Mouse (Mus musculus) kidney, embryonic 15.5 days (tissue): Measurements from ENCODE around the gene Nptx1. TPM values are rescaled to one million over a fixed set of nuclear protein-coding genes. Genes with fewer than 3 reads are reported as not detected.

Experiments used
- ATAC-seq: fragments of 200-750 bp; cut with Nextera tagmentation; replicated peaks from 2 replicates; pipeline ENCODE4 v1.8.0; 2017; ENCODE audit warnings: moderate TSS enrichment; ENCODE audit not compliant: low FRiP score
- H3K27ac ChIP-seq: fragments of 300-500 bp; sonication (generic); 2 replicates; pipeline ENCODE4 v1.5.1; 2015; ENCODE audit warnings: mild to moderate bottlenecking, inconsistent platforms
- H3K27me3 ChIP-seq: fragments of 300-500 bp; sonication (generic); 2 replicates; pipeline ENCODE4 v1.6.1; 2015; ENCODE audit warnings: inconsistent platforms
- H3K36me3 ChIP-seq: fragments of 300-500 bp; sonication (generic); 2 replicates; pipeline ENCODE4 v1.6.1; 2015; ENCODE audit warnings: inconsistent platforms
- H3K4me1 ChIP-seq: fragments of 300-500 bp; sonication (generic); 2 replicates; pipeline ENCODE4 v1.6.1; 2015; ENCODE audit warnings: inconsistent platforms
- H3K4me2 ChIP-seq: fragments of 300-500 bp; sonication (generic); 2 replicates; pipeline ENCODE4 v1.6.1; 2015; ENCODE audit warnings: moderate library complexity, mild to moderate bottlenecking, inconsistent platforms
- H3K4me3 ChIP-seq: fragments of 300-500 bp; sonication (generic); replicated peaks from 2 replicates; pipeline ENCODE4 v1.5.1; 2015; ENCODE audit warnings: mild to moderate bottlenecking, inconsistent platforms
- H3K9ac ChIP-seq: fragments of 300-500 bp; sonication (generic); 2 replicates; pipeline ENCODE4 v1.6.1; 2015; ENCODE audit warnings: mild to moderate bottlenecking, inconsistent platforms
- H3K9me3 ChIP-seq: fragments of 300-500 bp; sonication (generic); replicated peaks from 2 replicates; pipeline ENCODE4 v1.6.1; 2016; ENCODE audit warnings: inconsistent platforms
- WGBS: fragments of 180-500 bp; shearing (Covaris S2); methylation state at CpG from one replicate; pipeline ENCODE4 v1.1.7; 2015; ENCODE audit warnings: mixed read lengths; 5-methylcytosine and 5-hydroxymethylcytosine counted together
- polyA plus RNA-seq: library from polyadenylated mRNA; unstranded; fragments of >200 nt; fragmentation: Nextera tagmentation; extraction: Ambion mirVana; gene quantifications from 2 replicates; pipeline ENCODE4 v1.2.1, GENCODE M21; 2015

Nptx1 gene
- polyA plus RNA-seq, 1 experiment from 2014 or later: 1.1 TPM

GRCm38 (mm10) chr11:119563166-119563565, 15.6 kb upstream of the Nptx1 start:
- Histone ChIP-seq H3K36me3 (no peaks in the 10 kb centered on the region), H3K4me3 (no peak overlapping the region), H3K4me2 (no peak overlapping the region), H3K4me1 (peaks cover 30% of the 10 kb centered on the region), H3K27me3 (peaks cover 28% of the 10 kb centered on the region), H3K9ac (no peak overlapping the region), H3K9me3 (no peaks in the 10 kb centered on the region), H3K27ac (no peak overlapping the region)
- ATAC-seq: no peak
- WGBS: 26% methylated on average over 9 of the region's 9 CpGs

- no peaks in the 10 kb centered on the region for H3K9me3 ChIP-seq
- H3K9ac ChIP-seq: no peak overlapping the region
- no peak overlapping the region for H3K4me2 ChIP-seq
- no peak overlapping the region for H3K27ac ChIP-seq
- H3K27me3 ChIP-seq: peaks cover 28% of the 10 kb centered on the region
- no peaks in the 10 kb centered on the region for H3K36me3 ChIP-seq
- H3K4me1 ChIP-seq: peaks cover 31% of the 10 kb centered on the region
- 37% methylated on average over 6 of the region's 6 CpGs for WGBS
- no peak overlapping the region for H3K4me3 ChIP-seq
- no peak for ATAC-seq
These were observed 14.7 kb upstream of the Nptx1 start for GRCm38 (mm10) chr11:119562286-119562685.

GRCm38 (mm10) chr11:119558870-119559610, 11.5 kb upstream of the Nptx1 start:
- no peak for ATAC-seq
- Histone ChIP-seq H3K27ac (no peak overlapping the region), H3K36me3 (no peaks in the 10 kb centered on the region), H3K4me2 (peak overlapping the region; percentile 21; the same call in 1 of the 2 replicates), H3K4me3 (no peak overlapping the region), H3K27me3 (peaks cover 26% of the 10 kb centered on the region), H3K9ac (no peak overlapping the region), H3K4me1 (peaks cover 26% of the 10 kb centered on the region), H3K9me3 (no peaks in the 10 kb centered on the region)
- 19% methylated on average over 9 of the region's 9 CpGs for WGBS

GRCm38 (mm10) chr11:119557940-119558869, 10.7 kb upstream of the Nptx1 start:
- no peak overlapping the region for H3K4me3 ChIP-seq
- peaks cover 24% of the 10 kb centered on the region for H3K4me1 ChIP-seq
- peak overlapping the region; percentile 21; the same call in 1 of the 2 replicates for H3K4me2 ChIP-seq
- H3K27me3 ChIP-seq: peaks cover 30% of the 10 kb centered on the region
- no peak overlapping the region for H3K27ac ChIP-seq
- ATAC-seq: no peak
- H3K9me3 ChIP-seq: no peaks in the 10 kb centered on the region
- H3K9ac ChIP-seq: no peak overlapping the region
- 29% methylated on average over 17 of the region's 17 CpGs for WGBS
- H3K36me3 ChIP-seq: no peaks in the 10 kb centered on the region

GRCm38 (mm10) chr11:119555170-119555569, 7.6 kb upstream of the Nptx1 start:
- Histone ChIP-seq H3K4me1 (peaks cover 19% of the 10 kb centered on the region), H3K9ac (no peak overlapping the region), H3K36me3 (no peaks in the 10 kb centered on the region), H3K9me3 (no peaks in the 10 kb centered on the region), H3K4me3 (no peak overlapping the region), H3K27me3 (peaks cover 53% of the 10 kb centered on the region), H3K27ac (peak overlapping the region; percentile 25; the same call in 1 of the 2 replicates), H3K4me2 (no peak overlapping the region)
- WGBS: 76% methylated on average over 7 of the region's 7 CpGs
- no peak for ATAC-seq

GRCm38 (mm10) chr11:119554706-119555105, 7.2 kb upstream of the Nptx1 start:
- Histone ChIP-seq H3K4me2 (no peak overlapping the region), H3K27ac (peak overlapping the region; percentile 25; the same call in 1 of the 2 replicates), H3K4me1 (peaks cover 19% of the 10 kb centered on the region), H3K4me3 (no peak overlapping the region), H3K9me3 (no peaks in the 10 kb centered on the region), H3K9ac (no peak overlapping the region), H3K36me3 (no peaks in the 10 kb centered on the region), H3K27me3 (peaks cover 53% of the 10 kb centered on the region)
- WGBS: 56% methylated on average over 7 of the region's 7 CpGs
- ATAC-seq: no peak

GRCm38 (mm10) chr11:119552902-119553802, 5.6 kb upstream of the Nptx1 start:
- no peak for ATAC-seq
- Histone ChIP-seq H3K9ac (no peak overlapping the region), H3K4me3 (no peak overlapping the region), H3K27ac (no peak overlapping the region), H3K27me3 (peaks cover 67% of the 10 kb centered on the region), H3K36me3 (no peaks in the 10 kb centered on the region), H3K9me3 (no peaks in the 10 kb centered on the region), H3K4me2 (no peak overlapping the region), H3K4me1 (peaks cover 19% of the 10 kb centered on the region)
- WGBS: 64% methylated on average over 9 of the region's 9 CpGs

GRCm38 (mm10) chr11:119552301-119552700, 4.7 kb upstream of the Nptx1 start:
- no peak for ATAC-seq
- 56% methylated on average over 1 of the region's 1 CpGs for WGBS
- Histone ChIP-seq H3K27ac (no peak overlapping the region), H3K4me3 (no peak overlapping the region), H3K9ac (no peak overlapping the region), H3K36me3 (no peaks in the 10 kb centered on the region), H3K9me3 (no peaks in the 10 kb centered on the region), H3K27me3 (peaks cover 76% of the 10 kb centered on the region), H3K4me2 (no peak overlapping the region), H3K4me1 (peaks cover 27% of the 10 kb centered on the region)

GRCm38 (mm10) chr11:119551468-119551867, 3.9 kb upstream of the Nptx1 start:
- H3K9ac ChIP-seq: no peak overlapping the region
- H3K9me3 ChIP-seq: no peaks in the 10 kb centered on the region
- H3K27me3 ChIP-seq: peaks cover 84% of the 10 kb centered on the region
- H3K36me3 ChIP-seq: no peaks in the 10 kb centered on the region
- 60% methylated on average over 3 of the region's 3 CpGs for WGBS
- H3K4me2 ChIP-seq: no peak overlapping the region
- H3K4me3 ChIP-seq: no peak overlapping the region
- H3K4me1 ChIP-seq: peaks cover 36% of the 10 kb centered on the region
- ATAC-seq: no peak
- no peak overlapping the region for H3K27ac ChIP-seq

GRCm38 (mm10) chr11:119550546-119551335, 3.2 kb upstream of the Nptx1 start:
- H3K4me1 ChIP-seq: peaks cover 41% of the 10 kb centered on the region
- H3K4me2 ChIP-seq: no peak overlapping the region
- no peaks in the 10 kb centered on the region for H3K36me3 ChIP-seq
- no peak overlapping the region for H3K4me3 ChIP-seq
- H3K27me3 ChIP-seq: peaks cover 86% of the 10 kb centered on the region
- ATAC-seq: no peak
- 62% methylated on average over 10 of the region's 10 CpGs for WGBS
- no peak overlapping the region for H3K27ac ChIP-seq
- no peak overlapping the region for H3K9ac ChIP-seq
- no peaks in the 10 kb centered on the region for H3K9me3 ChIP-seq

- H3K9me3 ChIP-seq: no peaks in the 10 kb centered on the region
- peaks cover 94% of the 10 kb centered on the region for H3K27me3 ChIP-seq
- H3K27ac ChIP-seq: no peak overlapping the region
- peak overlapping the region; percentile 57 for H3K4me3 ChIP-seq
- under 1% methylated on average over 43 of the region's 43 CpGs for WGBS
- H3K36me3 ChIP-seq: no peaks in the 10 kb centered on the region
- H3K4me1 ChIP-seq: peaks cover 45% of the 10 kb centered on the region
- peak overlapping the region; percentile 99 for H3K4me2 ChIP-seq
- H3K9ac ChIP-seq: peak overlapping the region; percentile 4; the same call in 1 of the 2 replicates
- ATAC-seq: no peak
These were observed 1.8 kb upstream of the Nptx1 start for GRCm38 (mm10) chr11:119549371-119549811.
